Mouse (Mus musculus): ENCODE results near the gene Fbln5. TPM values are rescaled to one million over a fixed set of nuclear protein-coding genes. Genes with fewer than 3 reads are reported as not detected.

The Fbln5 gene
- total RNA-seq, 2 experiments from 2014 or later, result 9.6 to 14.7 TPM

DNA sequence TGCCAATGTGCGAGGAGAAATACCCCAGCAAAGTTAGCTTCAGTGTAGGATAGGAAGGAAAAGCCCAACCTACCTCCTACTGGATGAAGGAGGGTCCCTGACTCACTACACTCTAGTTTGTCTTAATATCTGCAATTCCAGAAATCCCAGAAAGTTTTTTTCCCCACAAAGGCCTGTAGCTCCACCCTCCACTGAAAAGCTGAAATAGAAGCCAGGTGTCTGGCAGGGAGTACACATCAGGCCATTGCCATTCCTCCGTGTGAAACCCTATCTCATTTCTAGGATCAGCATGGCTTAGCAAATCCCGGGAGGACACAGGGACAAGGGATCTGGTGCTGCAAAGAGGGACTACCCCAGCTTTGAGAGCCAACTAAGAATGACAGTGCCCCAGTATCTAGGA is 55.8 kb downstream of the Fbln5 start:
- DNase-seq (ENCODE audit: low spot score), result peak; percentile 23

DNA sequence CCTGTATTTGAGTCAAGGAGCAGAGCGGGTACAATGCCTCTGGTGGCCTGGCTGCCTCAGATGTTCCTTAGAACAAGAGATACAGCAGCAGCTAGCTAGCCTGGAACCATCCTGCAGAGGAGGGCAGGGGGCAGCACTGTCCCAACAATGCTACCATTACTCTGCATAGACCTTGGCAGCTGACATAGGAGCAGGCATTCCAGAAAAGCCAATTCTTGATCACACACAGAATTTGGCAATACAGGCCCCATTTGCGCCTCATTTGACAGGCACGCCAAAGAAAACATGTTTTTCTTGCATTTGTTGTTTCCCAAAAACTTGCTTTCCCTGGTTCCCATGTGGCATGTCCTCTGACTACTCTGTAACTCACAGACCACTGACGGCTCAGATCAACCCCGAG is 56.8 kb downstream of the Fbln5 start:
- DNase-seq (ENCODE audit: low spot score), result peak; percentile 48

DNA sequence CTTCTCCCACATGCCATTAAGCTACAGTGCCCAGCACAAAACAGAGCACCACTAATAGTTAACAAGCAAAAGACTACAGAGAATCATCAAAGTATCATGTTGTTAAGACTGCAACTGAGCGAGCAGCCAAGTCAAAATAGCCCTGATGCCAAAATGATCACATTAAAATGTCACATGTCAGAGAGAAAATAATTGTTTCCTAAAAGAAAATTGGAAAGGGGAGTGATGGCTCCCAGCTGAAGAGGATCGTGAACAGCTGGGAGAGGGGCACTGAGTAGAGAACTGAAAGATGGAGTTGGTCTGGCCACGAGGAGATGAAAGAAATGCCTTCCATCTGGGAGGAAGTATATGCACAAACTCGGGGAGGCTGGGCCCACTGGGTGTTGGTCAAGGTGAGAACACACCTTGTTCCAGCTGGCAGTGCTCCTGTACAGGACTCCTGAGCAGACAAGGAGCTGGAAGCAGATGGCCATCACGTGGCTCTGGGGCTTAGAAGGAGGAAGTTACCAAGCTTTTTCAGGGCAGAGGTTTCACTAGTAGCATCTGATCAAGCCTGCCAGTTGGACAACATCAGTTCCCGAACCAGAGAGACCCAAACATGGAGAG is 59.3 kb downstream of the Fbln5 start:
- DNase-seq (ENCODE audit: low spot score), result no peak

DNA sequence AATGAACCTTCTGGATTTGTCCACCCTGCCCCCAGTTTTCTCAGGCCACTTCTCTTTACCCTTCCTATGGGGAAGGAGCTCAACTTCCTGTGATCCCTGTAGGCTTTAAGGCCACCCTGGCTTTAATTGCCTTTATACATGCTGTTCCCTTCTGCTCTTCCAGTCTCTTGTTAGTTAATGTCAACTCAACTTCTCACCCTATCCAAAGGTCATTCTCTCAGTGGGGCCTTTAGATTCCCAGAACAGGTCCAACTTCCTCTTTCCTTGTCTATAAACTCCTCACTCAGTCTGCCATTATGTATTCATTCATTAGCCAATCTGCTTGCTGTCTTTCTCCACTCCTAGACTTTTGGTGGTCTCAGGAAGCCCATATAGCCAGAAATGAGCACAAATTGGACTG is 60.2 kb downstream of the Fbln5 start:
- DNase-seq (ENCODE audit: low spot score), result no peak

DNA sequence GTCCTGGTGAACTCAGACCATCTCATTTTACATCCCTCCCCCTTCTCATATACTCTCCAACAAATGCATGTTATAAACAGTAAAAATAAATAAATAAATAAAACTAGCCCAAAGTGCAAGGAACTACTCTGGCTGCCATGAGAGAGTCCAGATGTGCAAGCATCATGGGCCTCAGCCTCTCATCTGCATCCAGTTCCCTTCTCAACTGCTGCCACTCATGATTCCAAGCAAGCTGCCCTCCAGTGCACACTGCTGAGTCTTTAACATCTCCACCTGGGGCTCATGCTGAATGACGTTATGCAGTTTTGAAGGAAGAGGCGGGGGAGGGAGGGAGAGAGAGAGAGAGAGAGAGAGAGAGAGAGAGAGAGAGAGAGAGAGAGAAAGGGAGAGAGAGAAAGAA is 76.5 kb downstream of the Fbln5 start:
- DNase-seq (ENCODE audit: low spot score), result no peak

DNA sequence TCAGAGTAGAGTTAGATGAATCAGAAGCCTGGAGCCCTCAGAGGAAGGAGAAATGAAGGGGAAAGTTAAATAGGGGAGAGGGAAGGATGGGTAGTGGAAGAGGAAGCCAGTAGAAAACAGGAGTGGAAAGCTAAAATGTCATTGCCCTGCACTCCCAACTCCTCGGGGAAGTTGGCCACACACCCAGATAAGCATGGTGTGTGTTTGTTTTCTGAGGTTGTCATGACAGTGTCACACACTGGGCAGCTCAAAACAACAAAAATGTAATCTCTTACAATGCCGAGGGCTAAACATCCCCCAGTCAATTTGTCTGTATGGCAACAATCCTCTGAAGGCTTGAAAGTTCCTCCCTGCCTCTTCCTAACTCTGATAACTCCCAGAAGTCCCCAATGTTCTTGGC is 78.4 kb downstream of the Fbln5 start:
- no peak for DNase-seq (ENCODE audit: low spot score)

DNA sequence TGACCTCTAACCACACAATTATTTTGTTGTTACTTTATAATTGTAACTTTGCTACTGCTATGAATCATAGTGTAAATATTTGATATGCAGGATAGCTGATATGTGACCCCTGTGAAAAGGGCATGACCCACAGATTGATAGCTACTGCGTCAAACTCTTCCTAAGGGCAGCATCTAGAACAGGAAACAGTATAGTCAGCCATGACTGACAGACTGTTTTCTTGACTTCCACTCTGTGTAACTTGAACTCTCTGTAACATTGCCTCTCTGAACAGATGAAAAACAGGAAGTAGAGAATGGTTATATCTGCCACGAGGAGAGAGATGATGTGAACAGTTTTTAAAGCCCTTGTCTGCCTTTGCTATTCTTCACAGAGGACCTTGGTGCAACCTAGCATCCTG is 78.8 kb downstream of the Fbln5 start:
- no peak for DNase-seq (ENCODE audit: low spot score)

DNA sequence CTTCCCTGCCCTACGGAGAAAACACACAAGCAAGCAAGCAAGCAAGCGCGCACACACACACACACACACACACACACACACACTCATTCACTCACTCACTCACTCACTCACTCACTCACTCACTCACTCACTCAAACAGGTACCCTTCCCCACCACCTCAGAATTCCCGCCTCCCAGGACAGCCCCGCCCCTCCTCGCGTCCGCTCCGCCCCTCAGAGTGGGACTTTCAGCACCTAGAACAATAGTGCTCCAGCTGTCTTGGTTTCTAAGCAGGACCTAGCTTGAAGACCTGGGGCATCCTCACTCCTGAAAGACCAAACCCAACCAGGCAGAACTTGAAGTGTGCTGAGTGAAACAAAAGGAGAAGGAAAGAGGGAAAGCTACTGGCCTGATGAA is 100.1 kb downstream of the Fbln5 start:
- DNase-seq (ENCODE audit: low spot score), result no peak

DNA sequence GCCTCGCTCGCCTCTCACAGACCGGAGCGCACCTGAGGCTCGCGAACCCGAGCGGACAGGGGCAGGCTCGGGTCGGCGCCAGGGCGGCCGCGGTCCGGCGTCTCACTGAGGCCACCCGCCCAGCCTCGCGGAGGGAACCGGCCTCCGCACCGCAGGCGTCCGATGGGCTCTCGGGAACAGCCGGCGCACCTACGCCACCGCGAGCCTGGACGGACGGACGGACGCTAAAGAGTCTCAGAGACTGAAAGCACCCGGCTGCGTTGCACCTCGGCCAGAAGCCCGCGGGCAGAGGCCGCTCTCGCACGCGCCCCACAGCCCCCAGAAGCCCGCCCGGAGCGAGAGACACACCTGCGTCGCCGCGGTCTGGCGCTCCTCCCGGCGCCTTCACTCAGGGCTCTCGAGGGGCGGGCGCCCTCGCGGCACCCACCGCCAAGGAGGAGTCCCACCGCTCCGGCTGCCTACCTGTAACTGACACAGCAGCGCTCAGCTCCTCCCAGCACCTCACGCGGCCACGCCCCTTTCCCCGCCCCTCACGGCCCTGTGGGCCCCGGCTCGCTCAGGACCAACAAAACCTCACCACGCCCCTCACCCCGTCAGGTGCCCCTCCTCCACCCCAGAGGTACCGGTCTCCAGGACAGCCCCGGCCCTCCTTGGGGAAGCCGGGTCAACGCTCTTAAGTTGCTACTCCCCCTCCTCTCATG is 100.7 kb downstream of the Fbln5 start, which contains the start of gene Tc2n:
Gene Tc2n (minus strand): TSS at position 470 of the 701 bp plus-strand sequence.
- DNase-seq (ENCODE audit: low spot score), result peak; percentile 33

DNA sequence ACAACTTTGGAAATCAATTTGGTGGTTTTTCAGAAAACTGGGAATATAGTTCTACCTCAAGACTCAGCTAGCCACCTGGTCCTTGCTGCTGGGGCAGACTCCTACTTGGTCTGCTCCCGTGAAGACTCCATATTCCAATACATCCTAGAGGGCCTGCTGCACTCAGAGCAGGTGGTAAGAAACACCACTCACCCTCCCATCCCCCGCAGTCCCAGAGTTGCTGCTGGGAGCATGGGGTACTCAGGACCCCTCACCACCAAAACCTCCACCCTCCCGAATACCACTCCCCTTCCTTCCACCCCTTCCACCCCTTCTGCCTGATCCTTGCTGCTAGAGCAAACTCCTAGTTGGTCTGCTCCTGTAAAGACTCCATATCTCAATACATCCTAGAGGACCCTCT is 119.7 kb downstream of the Fbln5 start:
- DNase-seq (ENCODE audit: low spot score), result no peak

Other genes with a start within 250 kb of the Fbln5 start
- gene Tc2n, start 100.5 kb downstream of the Fbln5 start, total RNA-seq (2021), result under 1 TPM; 0.23 to 0.26 TPM
- 10 to 100 TPM; 25.6 to 25.8 TPM for gene Trip11, start 94.2 kb upstream of the Fbln5 start, total RNA-seq (2021)
- 1 to 10 TPM; 4.4 to 4.8 TPM for gene Atxn3, start 139.2 kb upstream of the Fbln5 start, total RNA-seq (2021)
- gene Cpsf2, start 156.9 kb upstream of the Fbln5 start, total RNA-seq (2021), result 10 to 100 TPM in 1 of 2 experiments, 1 to 10 TPM in 1; 10.0 to 10.2 TPM

Measured in gastrocnemius, adult 18-20 months (tissue).